Mouse (Mus musculus) forebrain, embryonic 14.5 days (tissue): ENCODE measurements around the gene Tspan11. TPM values are rescaled to one million over a fixed set of nuclear protein-coding genes. Genes with fewer than 3 reads are reported as not detected.

Source experiments
- ATAC-seq: fragments of 200-750 bp; cut with Nextera tagmentation; 2 replicates; pipeline ENCODE4 v1.8.0; 2017; ENCODE audit warnings: mild to moderate bottlenecking, moderate library complexity
- DNase-seq: peaks from one replicate; pipeline ENCODE4 v3.0.0-alpha.2; 2015; ENCODE audit warnings: low spot score
- H3K27ac ChIP-seq: fragments of 300-500 bp; sonication (generic); 2 replicates; pipeline ENCODE4 v1.5.1; 2014; ENCODE audit warnings: low read depth, mild to moderate bottlenecking, control low read depth, low read length, moderate library complexity
- H3K27me3 ChIP-seq: fragments of 300-500 bp; sonication (generic); replicated peaks from 2 replicates; pipeline ENCODE4 v1.6.1; 2014; ENCODE audit warnings: low read length, control low read depth, mixed read lengths; ENCODE audit not compliant: control insufficient read depth, insufficient read depth
- H3K36me3 ChIP-seq: fragments of 300-500 bp; sonication (generic); 2 replicates; pipeline ENCODE4 v1.6.1; 2014; ENCODE audit warnings: low read length, control low read depth; ENCODE audit not compliant: control insufficient read depth, insufficient read depth
- H3K4me1 ChIP-seq: fragments of 300-500 bp; sonication (generic); 2 replicates; pipeline ENCODE4 v1.6.1; 2014; ENCODE audit warnings: antibody characterized with exemption, low read length, control low read depth; ENCODE audit not compliant: control insufficient read depth, insufficient read depth
- H3K4me2 ChIP-seq: fragments of 300-500 bp; sonication (generic); 2 replicates; pipeline ENCODE4 v1.6.1; 2014; ENCODE audit warnings: mild to moderate bottlenecking, control low read depth, low read length
- H3K4me3 ChIP-seq: fragments of 300-500 bp; sonication (generic); 2 replicates; pipeline ENCODE4 v1.5.1; 2014; ENCODE audit warnings: low read depth, low read length, control low read depth
- H3K9ac ChIP-seq: fragments of 300-500 bp; sonication (generic); 2 replicates; pipeline ENCODE4 v1.6.1; 2014; ENCODE audit warnings: mild to moderate bottlenecking, low read length, control low read depth, moderate library complexity
- H3K9me3 ChIP-seq: fragments of 300-500 bp; sonication (generic); replicated peaks from 2 replicates; pipeline ENCODE4 v1.6.1; 2016; ENCODE audit warnings: low read length, control low read depth, mixed read lengths; ENCODE audit not compliant: control insufficient read depth
- WGBS: fragments of 180-500 bp; shearing (Covaris S2); extraction: QIAGEN DNeasy Blood & Tissue Kit; methylation state at CpG from one replicate; pipeline ENCODE4 v1.1.7; 2014; 5-methylcytosine and 5-hydroxymethylcytosine counted together
- polyA plus RNA-seq: library from polyadenylated mRNA; unstranded; fragments of >200 nt; fragmentation: Nextera tagmentation; extraction: Ambion mirVana; gene quantifications from 2 replicates; pipeline ENCODE4 v1.2.1, GENCODE M21; 2014

Gene Tspan11
- polyA plus RNA-seq, 1 experiment from 2014 or later = 10.5 TPM

- H3K4me3 ChIP-seq = no peak overlapping the region
- WGBS = 92% methylated on average over 11 of the region's 11 CpGs
- H3K27ac ChIP-seq = no peak overlapping the region
- no peak overlapping the region for H3K9ac ChIP-seq
- peaks cover 7% of the 10 kb centered on the region; the same call in 1 of the 2 replicates for H3K4me1 ChIP-seq
- DNase-seq (no peak), ATAC-seq (no peak)
- no peaks in the 10 kb centered on the region for H3K36me3 ChIP-seq
- no peak overlapping the region for H3K4me2 ChIP-seq
- no peaks in the 10 kb centered on the region for H3K27me3 ChIP-seq
- H3K9me3 ChIP-seq = no peaks in the 10 kb centered on the region
Measured at GRCm38 (mm10) chr6:127991509-127992176, 104.3 kb downstream of the Tspan11 start.

DNA sequence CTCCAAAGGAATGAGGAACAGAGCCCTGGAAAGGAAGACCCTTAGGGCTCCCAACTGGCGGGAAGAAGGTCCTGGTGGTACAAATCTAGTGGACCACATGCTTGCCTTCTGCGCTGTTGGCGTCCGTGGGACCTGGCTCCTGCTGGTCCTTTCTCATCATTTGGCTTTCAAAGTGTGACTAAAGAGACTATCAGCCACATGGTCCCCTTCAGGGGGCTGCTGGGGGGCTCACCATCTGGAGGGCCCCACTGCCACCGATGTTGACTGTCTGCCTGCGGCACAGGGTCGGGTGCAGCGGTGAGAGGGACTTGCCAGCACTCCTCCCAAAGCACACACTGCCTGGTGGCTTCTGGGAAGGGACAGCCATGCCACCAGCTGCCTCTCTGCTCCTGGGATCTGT lies 105.6 kb downstream of the Tspan11 start:
- no peak overlapping the region for H3K4me2 ChIP-seq
- H3K36me3 ChIP-seq = no peaks in the 10 kb centered on the region
- WGBS = 84% methylated on average over 8 of the region's 8 CpGs

DNA sequence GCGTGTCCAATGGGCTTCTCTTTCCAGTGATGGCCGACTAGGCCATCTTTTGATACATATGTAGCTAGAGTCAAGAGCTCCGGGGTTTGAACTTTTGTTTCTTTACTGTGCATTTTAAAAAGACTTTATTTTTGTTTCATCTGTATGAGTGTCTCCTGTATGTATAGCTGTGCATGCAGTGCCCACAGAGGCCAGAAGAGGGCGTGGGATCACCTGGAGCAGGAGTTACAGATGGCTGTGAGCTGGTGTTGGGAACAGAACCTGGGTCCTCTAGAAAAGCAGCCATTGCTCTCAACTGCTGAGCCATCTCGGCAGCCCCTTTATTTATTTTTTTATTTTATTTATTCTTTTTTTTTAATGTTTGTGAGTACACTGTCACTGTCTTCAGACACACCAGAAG lies 109.5 kb downstream of the Tspan11 start:
- no peak overlapping the region for H3K27ac ChIP-seq
- H3K36me3 ChIP-seq = no peaks in the 10 kb centered on the region
- H3K4me1 ChIP-seq = no peaks in the 10 kb centered on the region
- no peaks in the 10 kb centered on the region for H3K9me3 ChIP-seq
- H3K4me2 ChIP-seq = no peak overlapping the region
- no peak overlapping the region for H3K4me3 ChIP-seq
- 75% methylated on average over 4 of the region's 5 CpGs for WGBS
- no peak overlapping the region for H3K9ac ChIP-seq
- ATAC-seq (no peak), DNase-seq (no peak)
- H3K27me3 ChIP-seq = no peaks in the 10 kb centered on the region

More for the DNA sequence above, 105.6 kb downstream of the Tspan11 start:
- no peak overlapping the region for H3K27ac ChIP-seq
- DNase-seq = no peak
- H3K9me3 ChIP-seq = no peaks in the 10 kb centered on the region
- H3K9ac ChIP-seq = no peak overlapping the region
- no peaks in the 10 kb centered on the region for H3K27me3 ChIP-seq
- ATAC-seq = no peak
- no peak overlapping the region for H3K4me3 ChIP-seq
- H3K4me1 ChIP-seq = peaks cover 7% of the 10 kb centered on the region; the same call in 1 of the 2 replicates

GRCm38 (mm10) chr6:127999118-127999517 lies 111.7 kb downstream of the Tspan11 start:
- no peak overlapping the region for H3K9ac ChIP-seq
- no peaks in the 10 kb centered on the region for H3K36me3 ChIP-seq
- DNase-seq (no peak), ATAC-seq (no peak)
- H3K27me3 ChIP-seq = no peaks in the 10 kb centered on the region
- H3K9me3 ChIP-seq = no peaks in the 10 kb centered on the region
- H3K27ac ChIP-seq = no peak overlapping the region
- no peaks in the 10 kb centered on the region for H3K4me1 ChIP-seq
- no peak overlapping the region for H3K4me2 ChIP-seq
- 87% methylated on average over 2 of the region's 2 CpGs for WGBS
- no peak overlapping the region for H3K4me3 ChIP-seq

DNA sequence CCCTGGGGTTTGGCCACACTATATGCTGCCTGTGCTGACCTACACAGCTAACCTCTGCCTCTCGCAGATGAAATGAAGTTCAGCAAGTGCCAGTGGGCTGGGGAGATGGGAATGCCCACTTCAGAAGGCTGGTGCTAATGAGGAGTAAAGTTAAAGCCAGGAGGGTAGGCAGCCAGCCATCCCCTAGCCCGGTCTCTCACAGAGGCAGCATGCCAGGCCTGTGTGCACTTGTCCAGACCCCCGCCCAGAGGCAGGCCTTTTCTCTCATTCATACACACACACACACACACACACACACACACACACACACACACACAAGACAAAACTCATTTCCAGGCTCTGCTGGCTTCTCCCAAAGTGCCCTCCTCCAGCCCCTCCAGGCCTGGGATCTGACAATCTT lies 113.4 kb downstream of the Tspan11 start:
- H3K4me1 ChIP-seq = no peaks in the 10 kb centered on the region
- H3K36me3 ChIP-seq = no peaks in the 10 kb centered on the region
- no peak overlapping the region for H3K4me3 ChIP-seq
- H3K27me3 ChIP-seq = no peaks in the 10 kb centered on the region
- H3K9ac ChIP-seq = no peak overlapping the region
- WGBS = 57% methylated on average over 3 of the region's 3 CpGs
- ATAC-seq (no peak; the same call in 1 of the 2 replicates), DNase-seq (peak; percentile 59)
- no peaks in the 10 kb centered on the region for H3K9me3 ChIP-seq
- H3K4me2 ChIP-seq = no peak overlapping the region
- no peak overlapping the region for H3K27ac ChIP-seq

DNA sequence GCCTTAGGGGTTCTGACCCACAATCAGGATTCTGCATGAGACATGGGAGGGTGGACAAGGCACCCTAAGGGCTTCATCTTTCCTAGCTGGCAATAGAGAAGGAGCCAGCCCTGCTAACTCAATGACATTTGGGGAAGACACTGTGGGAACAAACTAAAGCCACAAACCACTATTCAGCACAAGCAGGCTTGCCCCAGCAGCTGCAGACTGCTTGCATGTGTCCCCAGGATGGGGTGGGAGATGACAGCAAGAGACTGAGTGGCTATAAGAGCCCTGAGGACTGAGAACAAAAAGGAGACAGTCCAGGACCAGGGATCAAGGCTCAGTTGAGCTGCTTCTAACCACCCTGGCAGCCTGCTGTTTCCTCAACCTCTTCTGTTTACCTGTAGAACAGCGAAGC lies 114.2 kb downstream of the Tspan11 start:
- no peaks in the 10 kb centered on the region for H3K27me3 ChIP-seq
- H3K4me2 ChIP-seq = no peak overlapping the region
- no peaks in the 10 kb centered on the region for H3K9me3 ChIP-seq
- no peak for ATAC-seq
- H3K9ac ChIP-seq = no peak overlapping the region
- no peaks in the 10 kb centered on the region for H3K36me3 ChIP-seq
- H3K4me3 ChIP-seq = no peak overlapping the region
- 25% methylated on average over 1 of the region's 1 CpGs for WGBS
- 0 out of 2 replicates have a peak, but pooled peaks cover 4% of the 10 kb centered on the region for H3K4me1 ChIP-seq
- DNase-seq = no peak
- H3K27ac ChIP-seq = no peak overlapping the region

DNA sequence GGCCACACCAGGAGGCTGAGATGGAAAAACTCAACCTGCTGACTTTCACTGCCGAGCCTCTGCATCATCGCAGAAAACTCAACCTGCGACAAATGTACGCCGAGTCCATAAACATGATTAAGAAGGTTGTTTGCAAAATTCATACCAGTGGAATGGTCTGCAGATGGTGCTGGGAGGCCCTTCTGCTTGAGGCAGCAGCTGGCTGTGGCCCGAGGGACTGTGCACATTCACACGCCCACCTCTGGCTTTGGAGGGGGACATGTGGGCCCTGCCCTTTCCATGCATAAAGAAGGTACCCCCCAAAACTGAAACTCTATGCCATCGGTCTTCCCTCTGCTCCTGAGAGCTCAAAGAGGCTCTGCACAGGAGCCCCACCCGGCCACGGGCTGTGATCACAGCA lies 114.7 kb downstream of the Tspan11 start:
- H3K4me3 ChIP-seq = no peak overlapping the region
- no peak overlapping the region for H3K27ac ChIP-seq
- H3K4me1 ChIP-seq = 0 out of 2 replicates have a peak, but pooled peaks cover 4% of the 10 kb centered on the region
- ATAC-seq (no peak), DNase-seq (no peak)
- H3K4me2 ChIP-seq = no peak overlapping the region
- no peaks in the 10 kb centered on the region for H3K36me3 ChIP-seq
- WGBS = 71% methylated on average over 10 of the region's 10 CpGs
- H3K9me3 ChIP-seq = no peaks in the 10 kb centered on the region
- H3K9ac ChIP-seq = no peak overlapping the region
- H3K27me3 ChIP-seq = no peaks in the 10 kb centered on the region

DNA sequence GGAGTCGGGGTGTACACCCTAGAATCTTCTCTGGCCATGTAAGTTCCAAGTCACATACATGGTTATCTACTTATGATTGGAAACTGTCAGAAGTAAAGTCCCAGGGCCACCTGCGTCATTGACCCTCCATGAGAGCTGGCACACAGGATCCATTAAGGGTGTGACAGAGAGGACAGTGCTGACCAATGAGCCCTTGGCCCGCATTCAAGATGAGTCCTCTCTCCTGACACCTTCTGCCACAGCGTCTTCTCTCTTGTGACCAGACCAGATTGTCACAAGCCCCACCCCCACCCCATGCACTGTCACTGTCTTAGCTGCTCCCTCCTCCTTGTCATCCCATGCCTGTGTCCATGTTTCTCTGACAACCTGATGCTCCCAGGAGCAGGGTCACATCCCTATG lies 115.3 kb downstream of the Tspan11 start:
- ATAC-seq = no peak
- WGBS = 86% methylated on average over 4 of the region's 4 CpGs
- no peak overlapping the region for H3K27ac ChIP-seq
- H3K4me1 ChIP-seq = 0 out of 2 replicates have a peak, but pooled peaks cover 4% of the 10 kb centered on the region
- no peak for DNase-seq
- no peak overlapping the region for H3K4me2 ChIP-seq
- no peak overlapping the region for H3K9ac ChIP-seq
- H3K27me3 ChIP-seq = no peaks in the 10 kb centered on the region
- H3K36me3 ChIP-seq = no peaks in the 10 kb centered on the region
- H3K4me3 ChIP-seq = no peak overlapping the region
- no peaks in the 10 kb centered on the region for H3K9me3 ChIP-seq

DNA sequence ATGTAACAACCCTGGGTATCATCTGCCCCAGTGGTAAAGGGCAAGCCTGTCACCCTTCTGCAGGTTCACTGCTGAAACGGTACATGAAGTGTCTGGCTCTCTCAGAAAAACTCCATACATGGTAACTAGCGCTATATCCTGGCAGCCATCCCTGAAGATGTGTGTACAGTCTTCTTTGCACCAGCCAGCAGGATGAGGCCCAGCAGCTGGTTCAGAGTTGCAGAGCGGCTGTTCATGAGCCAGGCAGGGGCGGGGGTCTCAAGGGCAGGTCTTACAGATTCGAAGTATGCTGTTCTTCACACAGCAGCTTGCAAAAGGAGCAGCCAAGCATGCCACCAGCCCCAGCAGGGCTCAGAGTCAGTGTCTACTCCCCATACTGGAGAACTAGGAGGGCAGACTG lies 116.2 kb downstream of the Tspan11 start:
- Histone ChIP-seq H3K4me3 (no peak overlapping the region), H3K27me3 (no peaks in the 10 kb centered on the region), H3K4me2 (no peak overlapping the region), H3K36me3 (no peaks in the 10 kb centered on the region), H3K27ac (no peak overlapping the region), H3K9ac (no peak overlapping the region), H3K4me1 (0 out of 2 replicates have a peak, but pooled peaks cover 4% of the 10 kb centered on the region), H3K9me3 (no peaks in the 10 kb centered on the region)
- WGBS = 56% methylated on average over 5 of the region's 5 CpGs
- no peak for ATAC-seq
- DNase-seq = no peak
